Mouse (Mus musculus): Measurements from ENCODE around the gene Itga9. TPM values are rescaled to one million over a fixed set of nuclear protein-coding genes. Genes with fewer than 3 reads are reported as not detected.

The Itga9 gene
- polyA plus RNA-seq, 1 experiment from 2014 or later, result 27.9 TPM

DNA sequence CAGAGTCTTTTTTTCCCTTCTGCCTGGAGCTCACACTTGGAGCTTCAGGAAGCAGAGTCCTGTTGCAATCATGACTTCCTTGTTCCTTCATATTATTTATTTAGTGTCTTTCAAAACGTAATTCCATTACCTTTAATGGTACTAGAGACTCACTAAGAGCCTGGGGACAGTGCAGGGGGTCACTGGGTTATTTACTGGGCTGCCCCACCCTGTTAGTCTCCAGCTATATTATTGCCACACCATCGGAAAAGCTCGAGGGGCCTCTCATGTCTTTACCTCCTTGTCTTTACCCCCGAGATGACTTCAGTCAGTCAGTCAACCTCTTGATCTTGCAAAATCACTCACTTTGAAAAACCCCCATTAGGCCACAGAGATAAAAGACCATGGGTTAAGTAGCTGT lies 44.5 kb downstream of the Itga9 start:
- in situ Hi-C loops (cut with MboI; ENCODE audit: low pct_unique_long_range_greater_than_20kb), result no loop called here
- DNase-seq (ENCODE audit: low read depth, low spot score), result no peak
- ChIA-PET CTCF (interaction anchor here (1.2 kb wide), 1 partner anchor 257 kb away, joined by 4 read pairs; no protein-coding TSS in a partner anchor), POLR2A (interaction anchor here (1.4 kb wide), 1 partner anchor 15 kb away, joined by 4 read pairs; no protein-coding TSS in a partner anchor)
- no peaks in the 10 kb centered on the region for H3K27me3 ChIP-seq
- no peak for TF ChIP-seq CTCF (IDR thresholded peaks at IDR 0.05)
- no peak for ATAC-seq

DNA sequence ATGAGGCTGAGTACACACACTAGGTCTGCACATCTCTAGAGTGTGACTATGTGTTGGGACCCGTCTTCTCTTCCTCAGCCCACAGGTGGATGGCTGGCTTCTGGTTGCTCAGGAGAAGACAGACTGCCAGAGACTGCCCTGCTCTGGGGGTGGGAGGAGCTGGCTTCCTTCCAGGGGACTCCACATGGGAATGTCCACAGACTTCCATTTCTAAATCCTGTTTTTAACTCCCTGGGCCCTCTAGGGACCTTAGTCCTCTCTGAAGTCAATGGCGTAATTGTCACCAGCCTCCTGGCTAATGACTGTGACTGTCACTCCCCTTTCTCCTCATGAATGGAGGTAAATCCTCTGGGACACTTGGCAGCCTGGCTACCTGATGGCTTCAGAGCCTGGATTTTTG lies 45.4 kb downstream of the Itga9 start:
- ChIA-PET CTCF (no interaction called here), POLR2A (interaction anchor here (1.4 kb wide), 1 partner anchor 14 kb away, joined by 4 read pairs; no protein-coding TSS in a partner anchor)
- in situ Hi-C loops (cut with MboI; ENCODE audit: low pct_unique_long_range_greater_than_20kb), result no loop called here
- DNase-seq (ENCODE audit: low read depth, low spot score) (no peak), ATAC-seq (no peak)
- no peak for TF ChIP-seq CTCF (IDR thresholded peaks at IDR 0.05)
- H3K27me3 ChIP-seq, result no peaks in the 10 kb centered on the region

GRCm38 (mm10) chr9:118653436-118653835 lies 46.9 kb downstream of the Itga9 start:
- TF ChIP-seq CTCF (IDR thresholded peaks at IDR 0.05), result no peak
- in situ Hi-C loops (cut with MboI; ENCODE audit: low pct_unique_long_range_greater_than_20kb), result no loop called here
- no peaks in the 10 kb centered on the region for H3K27me3 ChIP-seq
- ATAC-seq, result no peak
- ChIA-PET POLR2A (no interaction called here), CTCF (interaction anchor here (1.4 kb wide), 1 partner anchor 13 kb away, joined by 4 read pairs; no protein-coding TSS in a partner anchor)
- DNase-seq (ENCODE audit: low read depth, low spot score), result no peak

DNA sequence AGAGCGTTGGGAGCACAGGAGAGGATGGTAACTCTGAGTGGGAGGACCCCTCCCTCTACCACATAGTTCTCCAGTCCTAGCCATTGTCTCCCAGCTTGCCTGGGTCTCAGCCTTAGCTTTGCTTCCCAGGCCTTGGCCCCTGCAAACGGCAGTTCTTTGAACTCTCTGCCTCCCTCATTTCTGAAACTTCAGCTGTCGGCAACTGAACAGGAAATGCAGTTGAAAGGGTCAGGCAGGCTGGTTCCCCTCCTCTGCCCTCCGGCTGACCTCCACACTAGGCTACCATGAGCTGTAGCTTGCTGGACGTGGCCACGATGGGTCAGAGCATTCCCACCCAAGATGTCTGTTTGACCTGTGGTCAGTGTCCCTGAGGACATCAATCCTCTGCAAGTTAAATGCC lies 48.5 kb downstream of the Itga9 start:
- no peak for ATAC-seq
- no peak for DNase-seq (ENCODE audit: low read depth, low spot score)
- in situ Hi-C loops (cut with MboI; ENCODE audit: low pct_unique_long_range_greater_than_20kb), result no loop called here
- ChIA-PET CTCF (interaction anchor here (0.8 to 1.7 kb wide), 2 partner anchors 11 to 29 kb away, joined by 3 read pairs; no protein-coding TSS in a partner anchor), POLR2A (no interaction called here)
- H3K27me3 ChIP-seq, result no peaks in the 10 kb centered on the region
- TF ChIP-seq CTCF (IDR thresholded peaks at IDR 0.05), result no peak

DNA sequence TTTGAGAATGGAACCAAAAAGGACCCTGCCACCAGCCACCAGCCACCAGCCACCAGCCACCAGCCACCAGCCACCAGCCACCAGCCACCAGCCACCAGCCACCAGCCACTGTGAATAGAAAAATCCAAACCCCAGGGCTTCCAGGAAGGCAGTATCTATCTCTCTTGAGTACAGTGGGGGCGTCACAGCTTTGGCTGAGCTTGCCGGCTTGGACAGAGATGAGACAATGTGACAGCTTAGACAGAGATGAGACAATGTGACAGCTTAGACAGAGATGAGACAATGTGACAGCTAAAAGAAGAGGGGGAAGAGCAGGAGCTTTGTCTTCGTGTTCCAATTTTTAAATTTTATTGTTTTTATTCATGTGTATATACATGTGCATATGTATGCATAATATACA lies 49.2 kb downstream of the Itga9 start:
- POLR2A ChIA-PET, result no interaction called here
- in situ Hi-C loops (cut with MboI; ENCODE audit: low pct_unique_long_range_greater_than_20kb), result no loop called here
- CTCF ChIA-PET, result interaction anchor here (1.7 kb wide), 1 partner anchor 11 kb away, joined by 3 read pairs; no protein-coding TSS in a partner anchor
- H3K27me3 ChIP-seq, result no peaks in the 10 kb centered on the region
- ATAC-seq, result no peak
- TF ChIP-seq CTCF (IDR thresholded peaks at IDR 0.05), result no peak
- DNase-seq (ENCODE audit: low read depth, low spot score), result no peak

DNA sequence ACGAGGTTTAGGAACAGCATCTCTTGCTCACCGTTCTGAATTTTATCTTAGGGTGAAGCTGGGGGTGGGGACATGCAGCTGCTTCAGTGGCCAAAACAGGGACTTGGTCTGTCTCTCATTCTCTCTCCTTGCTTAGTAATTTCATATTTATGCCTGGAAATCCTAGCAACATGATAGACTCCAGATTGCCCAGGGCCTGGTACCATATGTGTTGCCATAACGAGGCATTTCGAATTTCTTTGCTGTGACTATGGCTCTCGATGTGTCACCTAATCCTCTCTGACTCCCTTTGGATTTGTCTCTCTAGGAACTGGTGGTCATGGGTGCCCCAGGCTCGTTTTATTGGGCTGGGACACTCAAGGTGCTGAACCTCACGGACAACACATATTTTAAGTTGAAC lies 51.7 kb downstream of the Itga9 start:
- DNase-seq (ENCODE audit: low read depth, low spot score) (no peak), ATAC-seq (no peak)
- ChIA-PET CTCF (no interaction called here), POLR2A (no interaction called here)
- TF ChIP-seq CTCF (IDR thresholded peaks at IDR 0.05), result no peak
- no peaks in the 10 kb centered on the region for H3K27me3 ChIP-seq
- in situ Hi-C loops (cut with MboI; ENCODE audit: low pct_unique_long_range_greater_than_20kb), result no loop called here

DNA sequence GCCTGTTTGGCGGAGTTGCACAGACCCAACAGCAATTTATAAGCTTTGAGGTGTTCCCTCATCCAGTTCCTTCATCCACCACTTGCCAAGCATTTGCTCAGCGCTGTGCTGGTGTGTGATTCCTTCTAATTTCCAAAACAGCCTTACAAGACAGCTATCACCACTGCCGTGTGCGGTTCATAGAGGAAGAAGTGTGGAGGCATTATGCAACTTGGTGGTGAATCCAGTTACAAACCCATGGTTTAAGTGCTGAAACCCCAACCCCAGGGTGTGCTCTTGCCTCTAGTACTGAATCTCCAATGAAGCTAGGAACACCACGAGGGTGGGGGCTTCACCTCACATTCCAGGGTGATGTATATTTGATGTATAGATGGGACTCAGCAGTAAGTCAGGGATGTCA lies 53.3 kb downstream of the Itga9 start:
- no peaks in the 10 kb centered on the region for H3K27me3 ChIP-seq
- in situ Hi-C loops (cut with MboI; ENCODE audit: low pct_unique_long_range_greater_than_20kb), result no loop called here
- TF ChIP-seq CTCF (IDR thresholded peaks at IDR 0.05), result no peak
- CTCF ChIA-PET, result interaction anchor here (1.1 kb wide), 1 partner anchor 12 kb away, joined by 3 read pairs; no protein-coding TSS in a partner anchor
- DNase-seq (ENCODE audit: low read depth, low spot score) (no peak), ATAC-seq (no peak)
- POLR2A ChIA-PET, result no interaction called here

DNA sequence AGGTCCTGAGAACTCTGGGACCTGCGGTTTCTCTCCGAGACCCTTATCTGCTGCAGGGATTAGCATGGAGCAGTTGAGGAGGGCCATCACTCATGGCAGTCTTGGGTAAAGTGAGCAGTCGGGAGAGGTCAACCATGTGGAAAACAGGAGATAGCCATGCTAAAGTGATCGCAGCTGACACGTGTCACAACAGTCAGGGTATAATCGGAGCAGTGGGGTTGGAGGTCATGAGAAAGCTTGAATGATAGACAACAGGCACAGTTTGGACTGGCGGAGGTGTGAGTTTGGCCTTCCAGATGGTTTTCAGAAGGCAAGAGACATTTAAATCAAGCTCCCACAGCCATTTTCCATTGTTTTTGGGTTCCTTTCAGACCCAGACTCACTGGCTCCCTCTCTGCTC lies 53.8 kb downstream of the Itga9 start:
- no peak for TF ChIP-seq CTCF (IDR thresholded peaks at IDR 0.05)
- no peak for ATAC-seq
- DNase-seq (ENCODE audit: low read depth, low spot score), result no peak
- in situ Hi-C loops (cut with MboI; ENCODE audit: low pct_unique_long_range_greater_than_20kb), result no loop called here
- ChIA-PET CTCF (interaction anchor here (1.1 kb wide), 1 partner anchor 11 kb away, joined by 3 read pairs; no protein-coding TSS in a partner anchor), POLR2A (no interaction called here)
- H3K27me3 ChIP-seq, result no peaks in the 10 kb centered on the region

GRCm38 (mm10) chr9:118662026-118662425 lies 55.5 kb downstream of the Itga9 start:
- TF ChIP-seq CTCF (IDR thresholded peaks at IDR 0.05), result no peak
- in situ Hi-C loops (cut with MboI; ENCODE audit: low pct_unique_long_range_greater_than_20kb), result no loop called here
- no peak for ATAC-seq
- no peak for DNase-seq (ENCODE audit: low read depth, low spot score)
- ChIA-PET CTCF (no interaction called here), POLR2A (no interaction called here)
- no peaks in the 10 kb centered on the region for H3K27me3 ChIP-seq

DNA sequence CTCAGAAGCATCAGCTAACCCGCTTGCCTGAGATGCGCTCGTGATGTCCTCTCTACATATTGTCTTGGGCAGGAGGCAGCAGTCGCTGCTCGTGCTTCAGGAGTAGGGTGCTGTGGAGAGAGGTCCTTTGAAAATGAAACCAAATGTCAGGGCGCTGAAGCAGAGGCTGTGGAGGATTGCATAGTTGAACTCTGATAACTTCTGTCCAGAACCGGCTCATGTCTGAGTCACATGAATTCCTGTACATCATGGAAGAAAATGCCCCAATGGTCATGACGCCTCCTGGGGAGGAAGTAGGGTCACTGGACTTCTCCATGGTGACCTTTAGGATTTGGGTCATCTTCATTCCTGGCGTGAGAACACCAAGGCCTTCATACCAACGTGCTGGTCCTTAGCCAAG lies 56.0 kb downstream of the Itga9 start:
- DNase-seq (ENCODE audit: low read depth, low spot score), result no peak
- TF ChIP-seq CTCF (IDR thresholded peaks at IDR 0.05), result no peak
- H3K27me3 ChIP-seq, result no peaks in the 10 kb centered on the region
- POLR2A ChIA-PET, result no interaction called here
- CTCF ChIA-PET, result no interaction called here
- no peak for ATAC-seq
- in situ Hi-C loops (cut with MboI; ENCODE audit: low pct_unique_long_range_greater_than_20kb), result no loop called here

DNA sequence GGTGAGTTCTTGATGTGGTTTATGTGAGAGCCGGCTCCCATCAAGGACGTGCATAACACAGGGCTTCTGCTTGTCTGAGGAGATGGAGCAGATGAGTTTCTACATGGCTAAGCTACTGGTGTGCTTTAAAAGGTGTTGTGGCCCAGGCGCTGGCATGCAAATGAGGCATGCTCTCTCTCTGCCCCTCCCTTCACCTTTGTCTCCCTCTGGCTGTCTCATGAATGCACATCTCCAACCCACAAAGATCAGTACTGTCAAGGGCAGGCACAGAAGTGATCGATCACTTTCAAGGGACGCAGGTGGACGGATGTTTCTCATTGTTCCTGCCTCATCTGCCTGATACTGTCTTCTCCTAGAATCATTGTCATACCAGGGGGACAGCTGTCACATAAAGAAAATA lies 57.4 kb downstream of the Itga9 start:
- in situ Hi-C loops (cut with MboI; ENCODE audit: low pct_unique_long_range_greater_than_20kb), result no loop called here
- ChIA-PET POLR2A (no interaction called here), CTCF (no interaction called here)
- DNase-seq (ENCODE audit: low read depth, low spot score), result no peak
- H3K27me3 ChIP-seq, result no peaks in the 10 kb centered on the region
- no peak for ATAC-seq
- TF ChIP-seq CTCF (IDR thresholded peaks at IDR 0.05), result no peak

- ChIA-PET POLR2A (interaction anchor here (0.6 to 0.9 kb wide), 2 partner anchors 15 to 589 kb away, joined by 3 to 4 read pairs; no protein-coding TSS in a partner anchor), CTCF (interaction anchor here (1.1 to 1.6 kb wide), 2 partner anchors 10 to 13 kb away, joined by 3 to 4 read pairs; no protein-coding TSS in a partner anchor)
- no peak for TF ChIP-seq CTCF (IDR thresholded peaks at IDR 0.05)
- no peak for ATAC-seq
- H3K27me3 ChIP-seq, result no peaks in the 10 kb centered on the region
- in situ Hi-C loops (cut with MboI; ENCODE audit: low pct_unique_long_range_greater_than_20kb), result no loop called here
- DNase-seq (ENCODE audit: low read depth, low spot score), result no peak
Observed at GRCm38 (mm10) chr9:118666069-118666468, 59.6 kb downstream of the Itga9 start.
